Mouse (Mus musculus) liver, postnatal 0 days (tissue): ENCODE measurements around the gene Pkdrej. TPM values are rescaled to one million over a fixed set of nuclear protein-coding genes. Genes with fewer than 3 reads are reported as not detected.

Experiments used
- ATAC-seq: fragments of 200-750 bp; cut with Nextera tagmentation; 2 replicates; pipeline ENCODE4 v1.8.0; 2017; ENCODE audit warnings: mild to moderate bottlenecking, moderate library complexity
- DNase-seq: peaks from one replicate; pipeline ENCODE4 v3.0.0-alpha.2; 2016
- H3K27ac ChIP-seq: fragments of 300-500 bp; sonication (generic); 2 replicates; pipeline ENCODE4 v1.5.1; 2014; ENCODE audit warnings: antibody characterized with exemption, moderate library complexity, mild to moderate bottlenecking, low read depth
- H3K27me3 ChIP-seq: fragments of 300-500 bp; sonication (generic); 2 replicates; pipeline ENCODE4 v1.6.1; 2014; ENCODE audit warnings: low read length, control low read depth, mixed read lengths; ENCODE audit not compliant: insufficient read depth
- H3K36me3 ChIP-seq: fragments of 300-500 bp; sonication (generic); replicated peaks from 2 replicates; pipeline ENCODE4 v1.6.1; 2014; ENCODE audit warnings: mild to moderate bottlenecking, control low read depth, low read length, moderate library complexity, mixed read lengths; ENCODE audit not compliant: insufficient read depth
- H3K4me1 ChIP-seq: fragments of 300-500 bp; sonication (generic); 2 replicates; pipeline ENCODE4 v1.6.1; 2014; ENCODE audit warnings: antibody characterized with exemption, mild to moderate bottlenecking, control low read depth; ENCODE audit not compliant: insufficient read depth
- H3K4me2 ChIP-seq: fragments of 300-500 bp; sonication (generic); 2 replicates; pipeline ENCODE4 v1.6.1; 2014; ENCODE audit warnings: low read depth, mild to moderate bottlenecking, low read length, moderate library complexity, mixed read lengths
- H3K4me3 ChIP-seq: fragments of 300-500 bp; sonication (generic); 2 replicates; pipeline ENCODE4 v1.5.1; 2014; ENCODE audit warnings: low read depth, low read length
- H3K9ac ChIP-seq: fragments of 300-500 bp; sonication (generic); replicated peaks from 2 replicates; pipeline ENCODE4 v1.6.1; 2014; ENCODE audit warnings: mild to moderate bottlenecking, moderate library complexity
- H3K9me3 ChIP-seq: fragments of 300-500 bp; sonication (generic); 2 replicates; pipeline ENCODE4 v1.6.1; 2016; ENCODE audit warnings: mild to moderate bottlenecking, control low read depth, low read length, mixed read lengths
- CTCF ChIP-seq: sonication (generic); IDR thresholded peaks from 2 replicates; pipeline ENCODE4 v1.5.1; 2016; ENCODE audit warnings: antibody characterized with exemption, low read depth
- EP300 ChIP-seq: IDR thresholded peaks from 2 replicates; pipeline ENCODE4 v1.6.1; 2016; ENCODE audit warnings: antibody characterized with exemption, low read depth, mild to moderate bottlenecking
- WGBS: fragments of 180-500 bp; shearing (Covaris S2); extraction: QIAGEN DNeasy Blood & Tissue Kit; methylation state at CpG from one replicate; pipeline ENCODE4 v1.1.7; 2014; ENCODE audit not compliant: insufficient replicate concordance; 5-methylcytosine and 5-hydroxymethylcytosine counted together
- polyA plus RNA-seq: library from polyadenylated mRNA; unstranded; fragments of >200 nt; fragmentation: Nextera tagmentation; extraction: Ambion mirVana; gene quantifications from 2 replicates; pipeline ENCODE4 v1.2.1, GENCODE M21; 2015

The Pkdrej gene
- polyA plus RNA-seq, 1 experiment from 2014 or later: not detected

- DNase-seq (peak; percentile 52), ATAC-seq (peak; percentile 72)
- Histone ChIP-seq H3K4me2 (no peak overlapping the region), H3K9me3 (no peaks in the 10 kb centered on the region), H3K4me3 (no peak overlapping the region), H3K4me1 (peaks cover 6% of the 10 kb centered on the region; the same call in 1 of the 2 replicates), H3K36me3 (peaks cover 3% of the 10 kb centered on the region; the same call in 1 of the 2 replicates), H3K27me3 (no peaks in the 10 kb centered on the region), H3K9ac (no peak overlapping the region), H3K27ac (peak overlapping the region; percentile 84)
- WGBS: 48% methylated on average over 5 of the region's 5 CpGs
- no peak for TF ChIP-seq CTCF
- no peak; the same call in 1 of the 2 replicates for TF ChIP-seq EP300
Measured at GRCm38 (mm10) chr15:85776771-85777170, 44.8 kb downstream of the Pkdrej start.

GRCm38 (mm10) chr15:85776241-85776640, 45.3 kb downstream of the Pkdrej start:
- no peak overlapping the region for H3K4me2 ChIP-seq
- H3K36me3 ChIP-seq: peaks cover 3% of the 10 kb centered on the region; the same call in 1 of the 2 replicates
- TF ChIP-seq CTCF (no peak), EP300 (no peak)
- H3K9me3 ChIP-seq: no peaks in the 10 kb centered on the region
- DNase-seq: no peak
- H3K27ac ChIP-seq: peak overlapping the region; percentile 84
- H3K27me3 ChIP-seq: no peaks in the 10 kb centered on the region
- no peak overlapping the region for H3K9ac ChIP-seq
- no peak for ATAC-seq
- H3K4me1 ChIP-seq: peaks cover 6% of the 10 kb centered on the region; the same call in 1 of the 2 replicates
- H3K4me3 ChIP-seq: no peak overlapping the region
- 48% methylated on average over 2 of the region's 2 CpGs for WGBS

- Histone ChIP-seq H3K9ac (no peak overlapping the region), H3K4me1 (peaks cover 6% of the 10 kb centered on the region; the same call in 1 of the 2 replicates), H3K4me3 (no peak overlapping the region), H3K9me3 (no peaks in the 10 kb centered on the region), H3K27ac (peak overlapping the region; percentile 95), H3K27me3 (no peaks in the 10 kb centered on the region), H3K4me2 (0 out of 2 replicates have a peak overlapping the region, but pooled peaks have one; percentile 31), H3K36me3 (peaks cover 3% of the 10 kb centered on the region; the same call in 1 of the 2 replicates)
- no peak for ATAC-seq
- no peak for TF ChIP-seq EP300
- TF ChIP-seq CTCF: no peak
- DNase-seq: no peak
- WGBS: 78% methylated on average over 7 of the region's 7 CpGs
Measured at GRCm38 (mm10) chr15:85775001-85775400, 46.5 kb downstream of the Pkdrej start.

GRCm38 (mm10) chr15:85774419-85774818, 47.1 kb downstream of the Pkdrej start:
- no peaks in the 10 kb centered on the region for H3K9me3 ChIP-seq
- H3K27me3 ChIP-seq: no peaks in the 10 kb centered on the region
- DNase-seq (no peak), ATAC-seq (no peak)
- no peak for TF ChIP-seq CTCF
- TF ChIP-seq EP300: no peak
- H3K4me2 ChIP-seq: peak overlapping the region; percentile 31
- WGBS: 55% methylated on average over 9 of the region's 9 CpGs
- no peak overlapping the region for H3K4me3 ChIP-seq
- peaks cover 6% of the 10 kb centered on the region for H3K4me1 ChIP-seq
- H3K27ac ChIP-seq: peak overlapping the region; percentile 95
- no peak overlapping the region for H3K9ac ChIP-seq
- H3K36me3 ChIP-seq: peaks cover 3% of the 10 kb centered on the region; the same call in 1 of the 2 replicates

- no peaks in the 10 kb centered on the region for H3K9me3 ChIP-seq
- 0 out of 2 replicates have a peak overlapping the region, but pooled peaks have one; percentile 3 for H3K4me3 ChIP-seq
- ATAC-seq (peak; percentile 30), DNase-seq (peak; percentile 32)
- WGBS: 49% methylated on average over 11 of the region's 11 CpGs
- H3K27me3 ChIP-seq: no peaks in the 10 kb centered on the region
- H3K36me3 ChIP-seq: no peaks in the 10 kb centered on the region; the same call in 1 of the 2 replicates
- TF ChIP-seq CTCF: no peak
- TF ChIP-seq EP300: no peak
- H3K4me1 ChIP-seq: peaks cover 6% of the 10 kb centered on the region
- peak overlapping the region; percentile 95 for H3K27ac ChIP-seq
- H3K9ac ChIP-seq: peak overlapping the region; percentile 45
- H3K4me2 ChIP-seq: peak overlapping the region; percentile 31
Measured at GRCm38 (mm10) chr15:85772146-85772740, 49.3 kb downstream of the Pkdrej start.

GRCm38 (mm10) chr15:85771306-85772121, 50.0 kb downstream of the Pkdrej start:
- H3K4me2 ChIP-seq: no peak overlapping the region
- no peaks in the 10 kb centered on the region; the same call in 1 of the 2 replicates for H3K36me3 ChIP-seq
- H3K27ac ChIP-seq: peak overlapping the region; percentile 95
- ATAC-seq: peak; percentile 83
- H3K4me3 ChIP-seq: no peak overlapping the region
- H3K9ac ChIP-seq: peak overlapping the region; percentile 16; the same call in 1 of the 2 replicates
- 57% methylated on average over 17 of the region's 17 CpGs for WGBS
- H3K4me1 ChIP-seq: peaks cover 6% of the 10 kb centered on the region
- no peaks in the 10 kb centered on the region for H3K27me3 ChIP-seq
- TF ChIP-seq EP300 (peak; percentile 88), CTCF (no peak)
- H3K9me3 ChIP-seq: no peaks in the 10 kb centered on the region
- peak; percentile 78 for DNase-seq
